Mouse (Mus musculus) neural tube, postnatal 0 days (tissue): ENCODE results near the gene Dnmt3b. TPM values are rescaled to one million over a fixed set of nuclear protein-coding genes. Genes with fewer than 3 reads are reported as not detected.

Experiments used
- polyA plus RNA-seq: library from polyadenylated mRNA; unstranded; fragments of >200 nt; fragmentation: Nextera tagmentation; extraction: Ambion mirVana; gene quantifications from 2 replicates; pipeline ENCODE4 v1.2.1, GENCODE M21; 2015

The Dnmt3b gene
- polyA plus RNA-seq, result 1.3 and 1.8 TPM in 2 replicates

DNA sequence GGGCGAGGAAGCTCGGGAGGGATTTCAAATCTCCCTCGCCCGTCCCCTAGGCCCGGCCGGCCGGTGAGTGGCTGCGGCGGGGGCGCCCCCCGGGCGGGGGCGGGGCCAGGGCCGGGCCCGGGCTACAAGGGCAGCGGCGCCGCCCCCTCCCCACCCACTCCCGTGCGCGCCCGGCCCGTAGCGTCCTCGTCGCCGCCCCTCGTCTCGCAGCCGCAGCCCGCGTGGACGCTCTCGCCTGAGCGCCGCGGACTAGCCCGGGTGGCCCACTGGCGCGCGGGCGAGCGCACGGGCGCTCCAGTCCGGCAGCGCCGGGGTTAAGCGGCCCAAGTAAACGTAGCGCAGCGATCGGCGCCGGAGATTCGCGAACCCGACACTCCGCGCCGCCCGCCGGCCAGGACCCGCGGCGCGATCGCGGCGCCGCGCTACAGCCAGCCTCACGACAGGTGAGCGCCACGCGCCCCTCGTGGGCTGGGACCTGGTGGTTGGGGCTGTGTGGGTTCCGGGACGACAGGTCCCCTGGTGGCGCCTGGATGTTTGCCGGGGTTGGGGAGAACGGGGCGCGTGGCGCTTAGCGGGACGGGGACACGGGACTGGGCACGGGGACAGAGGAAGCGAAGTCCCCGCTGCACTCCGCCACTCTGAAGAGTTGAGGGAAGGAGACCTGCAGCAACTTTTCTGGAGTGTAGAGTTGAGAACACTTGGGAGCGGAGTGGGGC lies at the start of gene Dnmt3b:
TSS of gene Dnmt3b (plus strand) at position 153 of the 716 bp plus-strand sequence.

DNA sequence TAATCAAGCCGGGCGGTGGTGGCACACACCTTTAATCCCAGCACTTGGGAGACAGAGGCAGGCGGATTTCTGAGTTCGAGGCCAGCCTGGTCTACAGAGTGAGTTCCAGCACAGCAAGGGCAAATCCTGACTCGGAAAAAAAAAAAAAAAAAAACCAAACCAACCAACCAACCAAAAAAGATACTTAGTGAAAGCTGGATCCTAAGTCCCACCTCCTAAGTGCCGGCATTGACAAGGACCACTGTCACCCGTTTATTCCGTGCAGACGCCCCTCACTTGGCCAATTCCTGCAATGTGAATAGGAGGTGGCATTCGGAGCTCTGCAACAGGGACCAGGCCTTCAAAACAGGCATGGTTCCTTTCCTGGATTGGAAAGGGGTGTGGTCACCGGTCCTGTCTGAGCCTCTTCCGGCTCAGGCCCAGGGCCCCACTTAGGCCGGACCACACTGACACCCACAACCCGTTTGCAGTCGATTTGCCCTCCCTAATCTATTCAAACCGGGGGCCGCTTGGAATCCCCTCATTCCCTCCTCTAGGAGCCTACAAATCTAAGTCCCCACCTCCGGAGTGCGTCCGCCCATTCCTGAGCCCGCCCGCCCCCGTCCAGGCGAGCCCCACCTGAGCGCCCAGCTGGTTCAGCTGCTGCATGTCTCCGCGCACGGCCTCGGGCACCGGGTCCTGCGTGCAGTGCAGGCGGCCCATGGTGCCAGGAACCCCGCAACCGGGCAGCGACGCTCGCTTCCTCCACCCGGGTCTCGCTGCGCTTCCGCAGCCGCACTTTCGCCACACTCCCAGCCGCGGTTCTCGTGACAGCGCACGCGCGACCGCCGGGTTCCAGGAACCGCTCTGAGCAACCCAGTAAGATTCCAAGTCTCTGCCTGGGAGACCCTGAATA lies 17.0 kb upstream of the Dnmt3b start, which contains the start of gene Commd7:
TSS of gene Commd7 (minus strand) at position 806 of the 895 bp plus-strand sequence.

DNA sequence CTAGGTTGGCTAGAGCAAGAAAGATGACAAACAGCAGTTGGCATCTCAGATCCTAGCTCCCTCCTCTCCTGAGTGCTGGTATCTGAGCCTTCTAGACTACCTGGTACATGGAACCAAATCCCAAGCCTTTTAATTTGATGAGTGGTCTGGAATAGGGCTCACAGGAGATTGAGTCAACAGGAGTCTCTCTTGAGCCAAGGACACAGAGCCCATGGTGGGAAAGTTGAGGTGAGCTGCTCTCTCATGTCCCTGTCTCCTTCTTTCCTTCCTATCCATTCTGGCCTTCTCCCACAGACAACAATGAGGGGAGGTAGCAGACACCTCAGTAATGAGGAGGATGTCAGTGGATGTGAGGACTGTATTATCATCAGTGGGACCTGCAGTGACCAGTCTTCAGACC lies 47.1 kb downstream of the Dnmt3b start, which contains the start of gene Dnmt3c:
TSS of gene Dnmt3c (plus strand) at position 301 of the 400 bp plus-strand sequence.

Other genes with a start within 250 kb of the Dnmt3b start
- not detected in 2 replicates for gene 4930404H24Rik, start 156.7 kb upstream of the Dnmt3b start, polyA plus RNA-seq
- gene Nol4l, start 119.5 kb upstream of the Dnmt3b start, polyA plus RNA-seq, result 21.1 and 23.4 TPM in 2 replicates
- gene Commd7, start 16.7 kb upstream of the Dnmt3b start, polyA plus RNA-seq, result 91.5 and 91.6 TPM in 2 replicates
- gene Dnmt3c, start 47.2 kb downstream of the Dnmt3b start, polyA plus RNA-seq, result 0.06 TPM in 1 of 2 replicates, not detected in the other
- gene Mapre1, start 91.8 kb downstream of the Dnmt3b start, polyA plus RNA-seq, result 246 and 263 TPM in 2 replicates
- gene Efcab8, start 130.5 kb downstream of the Dnmt3b start, polyA plus RNA-seq, result 0.06 TPM in 1 of 2 replicates, not detected in the other
- not detected in 2 replicates for gene Sun5, start 221.6 kb downstream of the Dnmt3b start, polyA plus RNA-seq
- gene Bpifb2, start 225.6 kb downstream of the Dnmt3b start, polyA plus RNA-seq, result 0.15 and 0.22 TPM in 2 replicates